Mouse (Mus musculus) testis, adult 2 months (tissue): ENCODE results near the gene Ccnd2.

Experiments
- CTCF ChIP-seq: fragments of 200-500 bp; IDR thresholded peaks from 2 replicates; pipeline ENCODE4 v1.5.1; 2012; ENCODE audit warnings: low read depth, mild to moderate bottlenecking, inconsistent platforms, low read length, moderate library complexity; ENCODE audit not compliant: control insufficient read depth, insufficient read depth, insufficient replicate concordance
- POLR2A ChIP-seq: fragments of 200-500 bp; IDR thresholded peaks from 2 replicates; pipeline ENCODE4 v1.6.1; 2012; ENCODE audit warnings: low read depth, mild to moderate bottlenecking, inconsistent platforms, low read length, moderate library complexity; ENCODE audit not compliant: control insufficient read depth

DNA sequence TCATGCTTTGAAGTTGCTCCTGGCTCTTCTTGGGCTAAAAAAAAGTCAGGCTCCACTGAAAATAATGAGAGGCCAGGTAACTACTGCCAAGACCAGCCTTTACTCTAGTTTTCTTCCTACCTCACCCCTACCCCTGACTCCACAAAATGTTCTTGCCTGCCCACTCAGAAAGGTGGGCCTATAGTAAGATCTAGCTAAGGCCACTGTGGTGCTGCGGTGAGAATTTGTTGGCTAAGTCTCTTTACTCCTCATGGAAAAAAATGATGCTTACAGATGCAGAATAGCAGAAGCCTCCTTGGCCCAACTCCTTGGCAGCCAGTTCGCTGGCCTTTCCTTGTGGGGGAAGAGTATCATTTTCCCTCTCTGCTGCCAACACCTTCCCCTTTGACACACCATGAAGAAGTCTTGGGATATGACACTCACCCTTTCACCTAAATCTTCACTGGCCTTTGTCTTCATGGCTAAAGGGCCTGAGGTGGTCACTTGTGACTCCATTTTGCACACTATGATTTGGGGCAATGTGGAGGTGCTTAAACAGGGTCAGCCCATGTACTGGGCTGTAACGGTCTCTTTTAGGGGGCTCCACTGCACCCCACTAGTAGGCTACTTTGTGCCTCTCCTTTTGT is 5.6 kb downstream of the Ccnd2 start:
- no peak for TF ChIP-seq POLR2A
- TF ChIP-seq CTCF: no peak
